Mouse (Mus musculus): ENCODE results near the gene Ttc28.

- TF ChIP-seq CTCF (conservative IDR thresholded peaks at IDR 0.05 in 1 of 2, IDR thresholded peaks at IDR 0.05 in 1 of 2; ENCODE audit: low read depth in 2 of 2, low read length in 2 of 2): no peak
- no peak for TF ChIP-seq NELFE (IDR thresholded peaks at IDR 0.05; ENCODE audit: low read depth, low read length)
- TF ChIP-seq POLR2A (IDR thresholded peaks at IDR 0.05; ENCODE audit: low read depth, low read length): no peak
- no peak for TF ChIP-seq ZC3H11A (IDR thresholded peaks at IDR 0.05; ENCODE audit: low read depth, low read length)
- TF ChIP-seq ETS1 (conservative IDR thresholded peaks at IDR 0.05; ENCODE audit: low read depth, low read length): no peak
These were observed 300.8 kb downstream of the Ttc28 start for GRCm38 (mm10) chr5:111180091-111181053.

Data from CH12.LX (cell line).